Mouse (Mus musculus) heart, adult 2 months (tissue): ENCODE data around the gene Umps. TPM values are rescaled to one million over a fixed set of nuclear protein-coding genes. Genes with fewer than 3 reads are reported as not detected.

Experiments used
- DNase-seq, 2 experiments: peaks; one replicate each; pipeline ENCODE4 v3.0.0; 2021
- H3K27ac ChIP-seq: fragments of 200-600 bp; 2 replicates; pipeline ENCODE4 v1.8.1; 2022
- H3K27me3 ChIP-seq: fragments of 200-500 bp; 2 replicates; pipeline ENCODE4 v1.6.1; 2012; ENCODE audit warnings: mild to moderate bottlenecking, low read length, inconsistent platforms, mixed read lengths; ENCODE audit not compliant: control insufficient read depth, insufficient read depth
- H3K36me3 ChIP-seq: fragments of 200-500 bp; 2 replicates; pipeline ENCODE4 v1.6.1; 2012; ENCODE audit warnings: low read length, inconsistent platforms; ENCODE audit not compliant: control insufficient read depth, insufficient read depth
- H3K4me1 ChIP-seq: fragments of 200-500 bp; 2 replicates; pipeline ENCODE4 v1.6.1; 2011; ENCODE audit warnings: low read length; ENCODE audit not compliant: control insufficient read depth, insufficient read depth
- H3K4me3 ChIP-seq: fragments of 200-600 bp; 2 replicates; pipeline ENCODE4 v1.8.1; 2022
- H3K79me2 ChIP-seq: fragments of 200-500 bp; replicated peaks from 2 replicates; pipeline ENCODE4 v1.6.1; 2012; ENCODE audit warnings: mild to moderate bottlenecking, inconsistent platforms, low read length, moderate library complexity, mixed read lengths; ENCODE audit not compliant: control insufficient read depth, insufficient read depth
- H3K9ac ChIP-seq: fragments of 200-500 bp; 2 replicates; pipeline ENCODE4 v1.6.1; 2012; ENCODE audit warnings: low read depth, mild to moderate bottlenecking, control low read depth, inconsistent platforms, low read length, mixed read lengths
- CTCF ChIP-seq: fragments of 200-600 bp; IDR thresholded peaks from 2 replicates; pipeline ENCODE4 v1.8.1; 2022; ENCODE audit warnings: antibody characterized with exemption, mild to moderate bottlenecking, moderate library complexity
- EP300 ChIP-seq: fragments of 200-500 bp; IDR thresholded peaks from 2 replicates; pipeline ENCODE4 v1.6.1; 2011; ENCODE audit warnings: low read depth, low read length, control low read depth; ENCODE audit not compliant: insufficient read depth
- POLR2A ChIP-seq: fragments of 200-500 bp; IDR thresholded peaks from 2 replicates; pipeline ENCODE4 v1.6.1; 2011; ENCODE audit warnings: mild to moderate bottlenecking, low read depth, low read length, control low read depth; ENCODE audit not compliant: insufficient read depth
- WGBS: fragments of 180-500 bp; shearing (Covaris S2); methylation state at CpG from one replicate; pipeline ENCODE4 v1.1.7; 2018; 5-methylcytosine and 5-hydroxymethylcytosine counted together
- intact Hi-C: fragments of 180-260 bp; cut with DNase I; formaldehyde crosslinking; loops from one replicate; pipeline ENCODE4 v1.15.1; 2025
- polyA plus RNA-seq: library from polyadenylated mRNA; depleted of rRNA; stranded (reverse); fragments of >200 nt; gene quantifications from 2 replicates; pipeline ENCODE4 v1.2.3, GENCODE M21; 2012; rRNA removed
- total RNA-seq, 2 experiments: library from RNA; stranded (reverse); gene quantifications; 2 replicates each; pipeline ENCODE4 v1.2.3; 2021

The Umps gene
- total and polyA plus RNA-seq, 3 experiments: 3.8 to 8.4 (median 7.9) TPM

DNA sequence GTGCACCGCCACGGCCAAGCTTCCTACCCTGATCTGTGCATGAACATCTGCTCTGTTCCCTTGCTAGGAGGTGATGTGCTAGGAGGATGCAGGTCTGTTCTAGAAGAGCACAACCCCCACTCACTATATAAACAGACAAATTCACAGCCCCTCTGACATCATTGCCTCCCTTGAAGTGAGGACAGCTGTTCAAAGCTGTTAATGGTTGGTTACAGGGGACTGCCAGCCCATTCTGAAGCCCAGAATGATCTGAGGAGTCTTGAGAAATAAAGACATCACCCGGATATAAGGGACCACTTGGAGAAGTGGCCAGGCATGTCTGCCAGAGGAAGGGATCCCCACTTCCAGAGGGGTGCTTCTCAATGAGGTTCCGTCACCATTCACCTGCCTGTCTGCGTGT, 48.9 kb downstream of the Umps start:
- Histone ChIP-seq H3K27ac (no peak overlapping the region), H3K27me3 (no peaks in the 10 kb centered on the region), H3K4me3 (no peak overlapping the region), H3K79me2 (no peaks in the 10 kb centered on the region), H3K36me3 (peaks cover 3% of the 10 kb centered on the region; the same call in 1 of the 2 replicates), H3K4me1 (peaks cover 27% of the 10 kb centered on the region), H3K9ac (no peak overlapping the region)
- TF ChIP-seq EP300 (no peak), CTCF (no peak), POLR2A (no peak)
- DNase-seq: no peak
- intact Hi-C loops: loop anchor here (2.0 kb wide), 1 partner anchor 25 kb away; no protein-coding TSS in a partner anchor
- WGBS: 90% methylated on average over 5 of the region's 5 CpGs

DNA sequence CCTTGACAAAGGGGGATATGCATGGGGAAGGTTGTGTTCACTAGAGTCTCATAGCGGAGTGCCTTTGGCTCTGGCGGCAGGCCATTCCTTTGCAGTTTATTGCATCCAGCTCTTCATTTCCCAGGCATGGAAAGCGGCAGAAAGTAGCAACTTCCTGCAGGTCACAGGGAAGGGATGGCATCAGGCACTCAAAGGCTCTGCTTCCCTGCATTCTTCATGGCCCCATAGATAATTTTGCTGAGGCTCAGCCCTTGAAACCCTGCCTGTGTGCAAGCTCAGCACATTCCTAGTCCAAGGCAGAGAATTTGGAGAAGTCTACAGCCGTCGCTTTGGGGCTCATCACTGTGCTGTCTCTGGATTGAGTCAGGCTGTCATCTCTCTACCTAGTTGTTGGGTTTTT, 49.4 kb downstream of the Umps start:
- Histone ChIP-seq H3K9ac (no peak overlapping the region), H3K27me3 (no peaks in the 10 kb centered on the region), H3K79me2 (no peaks in the 10 kb centered on the region), H3K36me3 (peaks cover 7% of the 10 kb centered on the region), H3K4me3 (no peak overlapping the region), H3K4me1 (peaks cover 28% of the 10 kb centered on the region), H3K27ac (peak overlapping the region; percentile 62)
- intact Hi-C loops: loop anchor here (2.0 kb wide), 1 partner anchor 25 kb away; no protein-coding TSS in a partner anchor
- TF ChIP-seq EP300 (no peak), POLR2A (no peak), CTCF (no peak)
- DNase-seq: peak; percentile 46 to 55
- 36% methylated on average over 5 of the region's 5 CpGs for WGBS

DNA sequence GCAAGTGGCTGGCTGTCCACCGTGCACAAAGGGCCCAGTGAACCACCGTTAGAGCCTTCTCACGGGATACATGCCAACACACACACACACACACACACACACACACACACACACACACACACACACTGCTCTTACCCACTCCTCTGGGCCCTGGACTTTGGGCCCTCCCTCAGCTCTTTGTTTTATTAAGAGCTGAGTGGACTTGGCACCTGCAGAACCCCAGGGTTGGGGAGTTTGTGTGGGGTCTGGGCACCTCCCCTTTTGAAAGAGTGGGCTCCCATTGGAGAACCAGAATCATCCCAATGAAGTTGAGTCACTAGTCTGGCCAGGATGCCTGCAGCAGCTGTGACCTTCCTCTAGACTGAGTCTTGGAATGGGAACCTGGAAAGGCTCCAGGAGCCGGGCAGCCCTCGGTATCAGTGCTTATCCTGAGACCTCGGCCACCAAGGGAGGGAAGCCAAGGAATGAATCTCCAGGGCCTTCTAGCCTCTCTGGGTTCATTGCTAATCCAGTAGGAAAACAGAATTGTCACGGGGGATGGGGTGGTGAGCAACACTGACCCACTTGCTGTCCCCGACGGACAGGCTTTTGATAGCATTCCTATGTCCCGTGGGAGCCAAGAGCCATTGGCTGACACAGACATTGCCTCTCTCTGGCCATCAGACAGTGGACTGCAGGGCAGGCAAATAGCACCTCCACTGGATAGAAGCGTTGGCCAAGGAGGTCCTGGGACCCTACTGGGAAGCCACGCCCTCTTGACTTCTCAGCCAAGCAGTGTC, 50.2 kb downstream of the Umps start:
- intact Hi-C loops: loop anchor here (2.0 kb wide), 1 partner anchor 24 kb away; no protein-coding TSS in a partner anchor
- Histone ChIP-seq H3K27me3 (no peaks in the 10 kb centered on the region), H3K27ac (peak overlapping the region; percentile 62), H3K79me2 (no peaks in the 10 kb centered on the region), H3K4me1 (peaks cover 25% of the 10 kb centered on the region), H3K9ac (no peak overlapping the region), H3K4me3 (no peak overlapping the region), H3K36me3 (peaks cover 10% of the 10 kb centered on the region)
- DNase-seq: peak; percentile 78 to 87
- peak; percentile 47; the same call in 1 of the 2 replicates for TF ChIP-seq EP300
- no peak for TF ChIP-seq POLR2A
- 8% methylated on average over 12 of the region's 12 CpGs for WGBS

DNA sequence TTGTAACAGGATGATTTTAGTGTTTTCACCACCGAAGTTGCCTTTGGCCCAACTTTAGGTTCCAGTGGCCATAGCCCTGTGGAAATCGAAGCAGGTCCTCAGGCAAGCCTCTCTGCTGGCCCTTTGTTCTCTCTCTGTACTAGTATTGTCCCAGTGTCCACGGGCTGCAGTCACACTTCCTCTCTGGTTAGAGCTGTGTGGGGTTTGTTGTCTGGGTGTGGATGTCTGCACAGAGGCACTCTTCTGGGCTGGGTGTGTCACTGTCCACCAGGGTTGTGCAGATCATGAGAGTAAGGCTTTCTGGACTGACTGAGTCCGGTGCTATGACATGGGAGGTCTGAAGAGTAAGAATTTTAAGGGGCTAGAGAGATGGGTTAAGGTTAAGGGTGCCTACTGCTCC, 51.8 kb downstream of the Umps start:
- WGBS: 44% methylated on average over 4 of the region's 4 CpGs
- no peak overlapping the region for H3K4me3 ChIP-seq
- H3K36me3 ChIP-seq: peaks cover 13% of the 10 kb centered on the region
- peaks cover 25% of the 10 kb centered on the region for H3K4me1 ChIP-seq
- no peaks in the 10 kb centered on the region for H3K79me2 ChIP-seq
- H3K9ac ChIP-seq: no peak overlapping the region
- intact Hi-C loops: no loop called here
- no peaks in the 10 kb centered on the region for H3K27me3 ChIP-seq
- no peak overlapping the region for H3K27ac ChIP-seq
- TF ChIP-seq EP300 (no peak), POLR2A (no peak), CTCF (no peak)
- DNase-seq: peak in 1 of 2 experiments; percentile 17

DNA sequence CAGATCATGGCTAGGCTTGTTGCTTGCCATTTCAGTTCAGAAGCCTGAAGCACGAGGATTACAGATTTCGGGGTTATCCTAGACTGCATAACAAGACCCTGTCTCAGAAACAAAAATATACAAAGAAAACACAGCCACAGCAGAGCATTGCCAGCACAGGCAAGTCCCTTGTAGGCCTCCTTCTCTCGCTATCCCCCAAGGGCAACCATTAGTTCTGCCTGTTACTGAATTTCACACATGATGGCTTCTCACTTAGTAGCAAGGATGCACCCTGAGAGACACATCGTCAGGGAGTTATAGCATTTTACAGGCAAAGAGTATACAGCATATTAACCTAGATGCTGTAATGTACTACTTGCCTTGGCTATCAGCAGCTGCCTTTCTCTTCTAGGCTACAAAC, 58.6 kb downstream of the Umps start:
- intact Hi-C loops: no loop called here
- Histone ChIP-seq H3K4me1 (peaks cover 4% of the 10 kb centered on the region), H3K4me3 (no peak overlapping the region), H3K36me3 (peaks cover 9% of the 10 kb centered on the region), H3K9ac (no peak overlapping the region), H3K79me2 (no peaks in the 10 kb centered on the region), H3K27me3 (no peaks in the 10 kb centered on the region), H3K27ac (no peak overlapping the region)
- DNase-seq: no peak
- TF ChIP-seq CTCF (no peak), EP300 (no peak), POLR2A (no peak)
- 86% methylated on average over 4 of the region's 4 CpGs for WGBS

Other genes starting within 250 kb of the Umps start
- not detected for gene Muc13, start 173.0 kb downstream of the Umps start, total RNA-seq
- gene Muc13, start 173.0 kb downstream of the Umps start, polyA plus RNA-seq: 0.15 and 0.33 TPM in 2 replicates
- gene Itgb5, start 137.4 kb downstream of the Umps start, total RNA-seq: 10 to 100 TPM; 83.2 to 95.3 TPM
- 95.7 and 123 TPM in 2 replicates for gene Itgb5, start 137.4 kb downstream of the Umps start, polyA plus RNA-seq